Mouse (Mus musculus) brain, embryonic 18.5 days (tissue): ENCODE data around the gene Htr1b.

Experiments
- DNase-seq: peaks from one replicate; pipeline ENCODE4 v3.0.0-alpha.2; 2012; ENCODE audit warnings: low read depth, low spot score

Htr1b gene

GRCm38 (mm10) chr9:81633437-81633973 lies at the start of gene Htr1b:
Gene Htr1b, minus strand, starts transcription at chr9:81633828.
- no peak for DNase-seq

GRCm38 (mm10) chr9:81676716-81677115 lies 43.1 kb upstream of the Htr1b start:
- no peak for DNase-seq

GRCm38 (mm10) chr9:81637486-81637885 lies 3.9 kb upstream of the Htr1b start:
- no peak for DNase-seq

GRCm38 (mm10) chr9:81635109-81635508 lies 1.5 kb upstream of the Htr1b start:
- DNase-seq = no peak

GRCm38 (mm10) chr9:81634163-81634562 lies 535 bp upstream of the Htr1b start:
- DNase-seq = no peak

GRCm38 (mm10) chr9:81632736-81633436 lies 742 bp downstream of the Htr1b start:
- DNase-seq = no peak

GRCm38 (mm10) chr9:81632191-81632735 lies 1.4 kb downstream of the Htr1b start:
- DNase-seq = no peak

GRCm38 (mm10) chr9:81631581-81632091 lies 2.0 kb downstream of the Htr1b start:
- no peak for DNase-seq

- DNase-seq = no peak
These were observed 6.6 kb downstream of the Htr1b start for GRCm38 (mm10) chr9:81626899-81627606.

GRCm38 (mm10) chr9:81625898-81626297 lies 7.7 kb downstream of the Htr1b start:
- no peak for DNase-seq

GRCm38 (mm10) chr9:81622873-81623272 lies 10.8 kb downstream of the Htr1b start:
- DNase-seq = no peak

- no peak for DNase-seq
These were observed 22.6 kb downstream of the Htr1b start for GRCm38 (mm10) chr9:81611022-81611421.
